ENCODE assay signal across 30 mouse cellular contexts in genomic region chr6:67184662-67185061, GRCm38 (mm10). TPM values are rescaled to one million over a fixed set of nuclear protein-coding genes. Genes with fewer than 3 reads are reported as not detected.
DNase-seq lines count a peak whose midpoint lies in the region; ATAC-seq and TF ChIP-seq lines count a peak whose summit lies in the region.
"Had no signal": no experiment of that assay in that cellular context is flagged by ENCODE, and none has a peak within 500 bp of the region (broad histone marks: within the 10 kb centered on the region; RNA-seq: fewer than 3 reads in every experiment).

No protein-coding gene starts in this region.

- DNase-seq in midbrain, embryonic 11.5 days (ENCODE audit: low spot score, missing footprints), result peak; percentile 44
- no peak for DNase-seq in midbrain, embryonic 14.5 days
- DNase-seq in induced T-regulatory cell, adult 2 months (ENCODE audit: low read depth), result peak; percentile 63
- no peak for DNase-seq in liver, postnatal 0 days
- DNase-seq in gastrocnemius, adult 8-10 months (ENCODE audit: low spot score in 2 of 2), result no peak
- DNase-seq in kidney, postnatal 14 days, result no peak
- DNase-seq: adrenal gland, adult 2 months; adrenal gland, postnatal 36 days; B cell, adult 2 months; cerebellum, adult 8-10 months; cerebellum, postnatal 25 days; gastrocnemius, adult 2 months; heart, postnatal 14 days; kidney, adult 8-10 months; layer of hippocampus, adult 9-11 months; lung, adult 18-20 months; lung, postnatal 10 days; right cerebral cortex, adult 18-20 months; spleen, adult 18-20 months; thymus, postnatal 25 days had no signal

- TF ChIP-seq CTCF in liver, postnatal 0 days (IDR thresholded peaks at IDR 0.05; ENCODE audit: low read depth), result no peak
- TF ChIP-seq CTCF in intestine, postnatal 0 days (IDR thresholded peaks at IDR 0.05; ENCODE audit: low read depth), result no peak

- H3K36me3 ChIP-seq in midbrain, embryonic 11.5 days (ENCODE audit: control insufficient read depth, insufficient read depth, low read length), result no peaks in the 10 kb centered on the region
- no peaks in the 10 kb centered on the region for H3K36me3 ChIP-seq in midbrain, embryonic 14.5 days (ENCODE audit: control insufficient read depth, insufficient read depth, low read length)
- no peaks in the 10 kb centered on the region for H3K36me3 ChIP-seq in liver, postnatal 0 days (replicated peaks; ENCODE audit: insufficient read depth, low read length)
- no peaks in the 10 kb centered on the region for H3K36me3 ChIP-seq in intestine, postnatal 0 days (ENCODE audit: control insufficient read depth, insufficient read depth)
- H3K36me3 ChIP-seq: hindbrain, embryonic 10.5 days; hindbrain, embryonic 15.5 days; intestine, embryonic 15.5 days; limb, embryonic 12.5 days; neural tube, embryonic 12.5 days had no signal

- TF ChIP-seq EP300 in liver, postnatal 0 days (IDR thresholded peaks at IDR 0.05; ENCODE audit: low read depth), result no peak

- H3K27ac ChIP-seq in midbrain, embryonic 11.5 days (ENCODE audit: low read depth, low read length), result no peak overlapping the region
- H3K27ac ChIP-seq in midbrain, embryonic 14.5 days (replicated peaks; ENCODE audit: low read depth, low read length), result no peak overlapping the region
- H3K27ac ChIP-seq in liver, postnatal 0 days (ENCODE audit: low read depth), result peak overlapping the region; percentile 92
- no peak overlapping the region for H3K27ac ChIP-seq in intestine, postnatal 0 days (ENCODE audit: low read depth, low read length)
- H3K27ac ChIP-seq: gastrocnemius, adult 2 months; hindbrain, embryonic 10.5 days; hindbrain, embryonic 15.5 days; intestine, embryonic 15.5 days; kidney, postnatal 0 days; limb, embryonic 12.5 days; neural tube, embryonic 12.5 days had no signal

- no peak overlapping the region for H3K4me3 ChIP-seq in midbrain, embryonic 11.5 days (ENCODE audit: low read depth, low read length)
- no peak overlapping the region for H3K4me3 ChIP-seq in midbrain, embryonic 14.5 days (replicated peaks; ENCODE audit: low read depth, low read length)
- peak overlapping the region; percentile 60 for H3K4me3 ChIP-seq in liver, postnatal 0 days (ENCODE audit: low read depth, low read length)
- no peak overlapping the region for H3K4me3 ChIP-seq in intestine, postnatal 0 days (ENCODE audit: low read depth, low read length)
- H3K4me3 ChIP-seq: gastrocnemius, adult 2 months; hindbrain, embryonic 10.5 days; hindbrain, embryonic 15.5 days; intestine, embryonic 15.5 days; limb, embryonic 12.5 days; neural tube, embryonic 12.5 days had no signal

- no peak overlapping the region for H3K9ac ChIP-seq in midbrain, embryonic 11.5 days (ENCODE audit: low read length)
- H3K9ac ChIP-seq in midbrain, embryonic 14.5 days (replicated peaks; ENCODE audit: low read length), result no peak overlapping the region
- H3K9ac ChIP-seq in liver, postnatal 0 days (replicated peaks), result peak overlapping the region; percentile 67
- H3K9ac ChIP-seq in intestine, postnatal 0 days (ENCODE audit: low read depth, low read length), result no peak overlapping the region
- H3K9ac ChIP-seq: hindbrain, embryonic 15.5 days; intestine, embryonic 15.5 days; limb, embryonic 12.5 days; neural tube, embryonic 12.5 days had no signal

- ATAC-seq in midbrain, embryonic 11.5 days (ENCODE audit: low FRiP score), result no peak
- ATAC-seq in midbrain, embryonic 14.5 days (ENCODE audit: low FRiP score, low TSS enrichment), result no peak
- peak; percentile 80 for ATAC-seq in CD4-positive, CD25-positive, alpha-beta regulatory T cell, adult 4 months
- no peak for ATAC-seq in liver, postnatal 0 days
- no peak for ATAC-seq in intestine, postnatal 0 days
- ATAC-seq: forebrain, embryonic 16.5 days; intestine, embryonic 15.5 days; midbrain, embryonic 16.5 days had no signal

- H3K4me2 ChIP-seq in midbrain, embryonic 11.5 days, result no peak overlapping the region
- H3K4me2 ChIP-seq in midbrain, embryonic 14.5 days (ENCODE audit: low read length), result no peak overlapping the region
- H3K4me2 ChIP-seq in liver, postnatal 0 days (ENCODE audit: low read depth, low read length), result peak overlapping the region; percentile 70
- H3K4me2 ChIP-seq in intestine, postnatal 0 days (replicated peaks; ENCODE audit: low read depth), result no peak overlapping the region
- H3K4me2 ChIP-seq: hindbrain, embryonic 15.5 days; intestine, embryonic 15.5 days; limb, embryonic 12.5 days; neural tube, embryonic 12.5 days had no signal

- 89% methylated on average over 2 of the region's 2 CpGs for whole genome bisulfite sequencing in midbrain, embryonic 11.5 days
- WGBS in midbrain, embryonic 14.5 days, result 96% methylated on average over 2 of the region's 2 CpGs
- WGBS in liver, postnatal 0 days (ENCODE audit: insufficient replicate concordance), result 35% methylated on average over 2 of the region's 2 CpGs
- 83% methylated on average over 2 of the region's 2 CpGs for WGBS in intestine, postnatal 0 days

- no peaks in the 10 kb centered on the region for H3K9me3 ChIP-seq in midbrain, embryonic 11.5 days (ENCODE audit: control insufficient read depth, low read length)
- no peaks in the 10 kb centered on the region for H3K9me3 ChIP-seq in midbrain, embryonic 14.5 days (ENCODE audit: control insufficient read depth, low read length)
- H3K9me3 ChIP-seq in liver, postnatal 0 days (ENCODE audit: low read length), result no peaks in the 10 kb centered on the region
- no peaks in the 10 kb centered on the region for H3K9me3 ChIP-seq in intestine, postnatal 0 days (ENCODE audit: control insufficient read depth)
- H3K9me3 ChIP-seq: hindbrain, embryonic 10.5 days; hindbrain, embryonic 15.5 days; intestine, embryonic 15.5 days; limb, embryonic 12.5 days; neural tube, embryonic 12.5 days had no signal

- H3K27me3 ChIP-seq in midbrain, embryonic 11.5 days (ENCODE audit: control insufficient read depth, insufficient read depth, low read length), result no peaks in the 10 kb centered on the region
- H3K27me3 ChIP-seq in midbrain, embryonic 14.5 days (ENCODE audit: control insufficient read depth, insufficient read depth, low read length), result no peaks in the 10 kb centered on the region
- H3K27me3 ChIP-seq in liver, postnatal 0 days (ENCODE audit: insufficient read depth, low read length), result no peaks in the 10 kb centered on the region
- no peaks in the 10 kb centered on the region for H3K27me3 ChIP-seq in intestine, postnatal 0 days (replicated peaks; ENCODE audit: control insufficient read depth, insufficient read depth, low read length)
- H3K27me3 ChIP-seq: hindbrain, embryonic 15.5 days; intestine, embryonic 15.5 days; limb, embryonic 12.5 days; neural tube, embryonic 12.5 days had no signal

- no peaks in the 10 kb centered on the region for H3K4me1 ChIP-seq in midbrain, embryonic 11.5 days (ENCODE audit: control insufficient read depth, insufficient read depth, low read length)
- no peaks in the 10 kb centered on the region for H3K4me1 ChIP-seq in midbrain, embryonic 14.5 days (ENCODE audit: control insufficient read depth, insufficient read depth, low read length)
- H3K4me1 ChIP-seq in liver, postnatal 0 days (ENCODE audit: insufficient read depth), result peaks cover 12% of the 10 kb centered on the region
- no peaks in the 10 kb centered on the region for H3K4me1 ChIP-seq in intestine, postnatal 0 days (replicated peaks; ENCODE audit: control insufficient read depth, insufficient read depth, low read length)
- H3K4me1 ChIP-seq: hindbrain, embryonic 10.5 days; hindbrain, embryonic 15.5 days; limb, embryonic 12.5 days; neural tube, embryonic 12.5 days had no signal

RNA-seq across cellular contexts. Expression of gene Serbp1, which starts 53.3 kb away (rescaled TPM):
- 547 and 588 TPM in 2 replicates for polyA plus RNA-seq in midbrain, embryonic 11.5 days (2014; fragmentation: Nextera tagmentation; extraction: Ambion mirVana)
- 325 and 337 TPM in 2 replicates for polyA plus RNA-seq in midbrain, embryonic 14.5 days (2014; fragmentation: Nextera tagmentation; extraction: Ambion mirVana)
- polyA plus RNA-seq in CD4-positive, CD25-positive, alpha-beta regulatory T cell, adult 4 months (2017; shearing (Covaris generic)), result 100 to 1,000 TPM; 188 to 255 TPM
- polyA plus RNA-seq in liver, postnatal 0 days (2015; fragmentation: Nextera tagmentation; extraction: Ambion mirVana), result 186 and 207 TPM in 2 replicates
- polyA plus RNA-seq in intestine, postnatal 0 days (2015; fragmentation: Nextera tagmentation; extraction: Ambion mirVana), result 209 and 220 TPM in 2 replicates
- 100 to 1,000 TPM; 174 to 282 (median 238) TPM for total RNA-seq in gastrocnemius, adult 8-10 months (2022)

Comparison
In these comparisons a context has a peak if more than half of its experiments do, and no peak if none do; other contexts are left out.
1. DNase-seq: peak in midbrain, embryonic 11.5 days (single experiment) and induced T-regulatory cell, adult 2 months (single experiment); none in midbrain, embryonic 14.5 days (single experiment), liver, postnatal 0 days (single experiment), gastrocnemius, adult 8-10 months (0 of 2) and kidney, postnatal 14 days (single experiment).